Mouse (Mus musculus): ENCODE data around the gene Btbd35f23. TPM values are rescaled to one million over a fixed set of nuclear protein-coding genes. Genes with fewer than 3 reads are reported as not detected.

The Btbd35f23 gene
- not detected for polyA plus RNA-seq (2015; fragmentation: Illumina TruSeq; extraction: RNeasy Lipid Tissue Mini Kit (QIAGEN cat#74804); ENCODE audit: insufficient read depth, low replicate concordance)

GRCm38 (mm10) chrX:3076575-3076974 lies at the start of gene Btbd35f23:
Btbd35f23 (plus strand) TSS chrX:3076875.

Other genes starting within 250 kb of the Btbd35f23 start
- not detected for gene Btbd35f24, start 119.0 kb downstream of the Btbd35f23 start, polyA plus RNA-seq (2015; fragmentation: Illumina TruSeq; extraction: RNeasy Lipid Tissue Mini Kit (QIAGEN cat#74804); ENCODE audit: insufficient read depth, low replicate concordance)